Mouse (Mus musculus) olfactory bulb, adult 2 months (tissue): ENCODE data around the gene Misp.

Source experiments
- CTCF ChIP-seq: fragments of 200-500 bp; IDR thresholded peaks from 2 replicates; pipeline ENCODE4 v1.5.1; 2012; ENCODE audit warnings: low read depth, mild to moderate bottlenecking, low read length, moderate library complexity; ENCODE audit not compliant: insufficient read depth
- POLR2A ChIP-seq: fragments of 200-500 bp; IDR thresholded peaks from 2 replicates; pipeline ENCODE4 v1.6.1; 2012; ENCODE audit warnings: mild to moderate bottlenecking, low read depth, low read length, moderate library complexity; ENCODE audit not compliant: insufficient read depth

DNA sequence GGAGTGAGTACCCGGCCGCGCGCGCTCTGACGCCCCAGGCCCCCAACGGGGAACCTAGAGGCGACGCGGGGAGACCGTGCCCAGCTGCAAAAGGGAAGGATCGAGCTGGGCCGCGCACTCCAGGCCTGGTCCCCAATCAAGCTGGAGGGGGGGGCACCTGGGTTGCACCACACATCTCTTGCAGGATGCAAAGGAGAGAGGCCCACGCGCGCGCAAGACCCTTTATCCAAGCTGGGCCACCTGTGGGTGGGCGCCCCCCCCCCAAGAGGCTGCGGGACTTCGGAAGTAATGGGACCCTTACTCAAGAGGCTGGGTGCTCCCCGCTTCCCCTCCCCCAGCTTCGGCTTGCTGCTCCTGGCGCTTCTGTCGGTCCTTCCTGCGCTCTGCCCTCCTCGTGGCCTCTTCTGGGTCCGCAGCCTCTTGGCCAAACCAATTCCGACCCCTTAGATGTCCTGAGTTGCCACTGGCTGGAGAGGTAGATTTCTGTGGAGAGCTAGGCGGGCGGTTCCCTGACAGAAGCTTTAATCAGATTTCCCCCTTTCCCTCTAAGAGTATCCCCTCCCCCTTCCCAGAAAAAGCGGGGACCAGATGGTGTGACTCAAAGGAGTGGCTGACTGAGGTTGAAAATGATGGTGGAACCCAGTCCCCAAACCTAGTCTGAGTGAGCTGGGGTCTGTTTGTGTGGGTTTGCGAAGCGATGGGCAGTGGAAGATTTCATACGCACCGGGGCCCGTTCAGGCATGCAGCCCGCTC lies 26.9 kb upstream of the Misp start:
- no peak; the same call in 1 of the 2 replicates for TF ChIP-seq POLR2A
- no peak for TF ChIP-seq CTCF
